Mouse (Mus musculus): ENCODE measurements around the gene Il1rl2.

- TF ChIP-seq POLR2A (IDR thresholded peaks at IDR 0.05; ENCODE audit: borderline replicate concordance, insufficient read depth, low read length) (no peak), CTCF (IDR thresholded peaks at IDR 0.05; ENCODE audit: borderline replicate concordance, insufficient read depth, low read depth, low read length) (no peak)
These were observed 31.6 kb downstream of the Il1rl2 start for GRCm38 (mm10) chr1:40355904-40356521.

All from cerebellum, adult 2 months (tissue).